Mouse (Mus musculus) MEL (cell line): ENCODE data around the gene Selplg. TPM values are rescaled to one million over a fixed set of nuclear protein-coding genes. Genes with fewer than 3 reads are reported as not detected.

Experiments
- DNase-seq: peaks from one replicate; pipeline ENCODE4 v3.0.0; 2011; ENCODE audit warnings: low read depth, low spot score
- H3K27ac ChIP-seq: 2 replicates; pipeline ENCODE4 v1.5.1; 2012; ENCODE audit warnings: low read depth, mild to moderate bottlenecking, control low read depth, low read length, moderate library complexity; ENCODE audit not compliant: control insufficient read depth
- H3K27me3 ChIP-seq, 2 experiments: fragments of 150-350 bp in 1 of 2; sonication (generic) in 1 of 2; 2 replicates each; pipeline ENCODE4 v1.6.1; 2012; ENCODE audit warnings: low read length in 2 of 2, mild to moderate bottlenecking in 2 of 2, improper control_type of control experiment in 1 of 2, moderate library complexity in 1 of 2; ENCODE audit not compliant: insufficient read depth in 2 of 2, control insufficient read depth in 1 of 2
- H3K36me3 ChIP-seq, 2 experiments: 2 replicates each; pipeline ENCODE4 v1.6.1; 2012 to 2014; ENCODE audit warnings: low read length in 2 of 2, improper control_type of control experiment in 1 of 2, inconsistent platforms in 1 of 2, mild to moderate bottlenecking in 1 of 2; ENCODE audit not compliant: insufficient read depth in 2 of 2, control insufficient read depth in 1 of 2
- H3K4me1 ChIP-seq, 2 experiments: fragments of 150-350 bp in 1 of 2; sonication (generic) in 1 of 2; 2 replicates each; pipeline ENCODE4 v1.6.1; 2012; ENCODE audit warnings: low read length in 2 of 2, improper control_type of control experiment in 1 of 2, mild to moderate bottlenecking in 1 of 2; ENCODE audit not compliant: insufficient read depth in 2 of 2, control insufficient read depth in 1 of 2
- H3K4me3 ChIP-seq, 2 experiments: fragments of 150-350 bp in 1 of 2; sonication (generic) in 1 of 2; 2 replicates each; pipeline ENCODE4 v1.5.1; 2012; ENCODE audit warnings: low read depth in 2 of 2, low read length in 2 of 2, mild to moderate bottlenecking in 2 of 2, moderate library complexity in 2 of 2, control low read depth in 1 of 2, improper control_type of control experiment in 1 of 2; ENCODE audit not compliant: control insufficient read depth in 1 of 2, insufficient read depth in 1 of 2
- H3K79me2 ChIP-seq: 2 replicates; pipeline ENCODE4 v1.6.1; 2012; ENCODE audit warnings: mild to moderate bottlenecking, low read length, moderate library complexity; ENCODE audit not compliant: control insufficient read depth, poor library complexity, insufficient read depth
- H3K9ac ChIP-seq: 2 replicates; pipeline ENCODE4 v1.6.1; 2012; ENCODE audit warnings: low read depth, mild to moderate bottlenecking, control low read depth, low read length, moderate library complexity; ENCODE audit not compliant: control insufficient read depth, poor library complexity, severe bottlenecking
- H3K9me3 ChIP-seq: fragments of 150-350 bp; sonication (generic); replicated peaks from 2 replicates; pipeline ENCODE4 v1.6.1; 2012; ENCODE audit warnings: mild to moderate bottlenecking, low read length, improper control_type of control experiment, moderate library complexity; ENCODE audit not compliant: insufficient read depth
- BHLHE40 ChIP-seq: IDR thresholded peaks from 2 replicates; pipeline ENCODE4 v1.6.1; 2012; ENCODE audit warnings: low read depth, mild to moderate bottlenecking, inconsistent platforms, low read length, improper control_type of control experiment, borderline replicate concordance
- CHD1 ChIP-seq: IDR thresholded peaks from 2 replicates; pipeline ENCODE4 v1.6.1; 2012; ENCODE audit warnings: low read depth, mild to moderate bottlenecking, inconsistent platforms, low read length, improper control_type of control experiment
- CHD2 ChIP-seq: IDR thresholded peaks from 2 replicates; pipeline ENCODE4 v1.6.1; 2011; ENCODE audit warnings: low read length, improper control_type of control experiment
- E2F4 ChIP-seq: IDR thresholded peaks from 2 replicates; pipeline ENCODE4 v1.6.1; 2011; ENCODE audit warnings: low read depth, low read length, improper control_type of control experiment, borderline replicate concordance
- ELF1 ChIP-seq: IDR thresholded peaks from 2 replicates; pipeline ENCODE4 v1.6.1; 2014; ENCODE audit warnings: low read depth, mild to moderate bottlenecking, inconsistent platforms, low read length, improper control_type of control experiment, moderate library complexity
- EP300 ChIP-seq, 2 experiments: IDR thresholded peaks; 2 replicates each; pipeline ENCODE4 v1.6.1; 2011; ENCODE audit warnings: improper control_type of control experiment in 2 of 2, low read length in 2 of 2, low read depth in 1 of 2, mild to moderate bottlenecking in 1 of 2
- ETS1 ChIP-seq: IDR thresholded peaks from 2 replicates; pipeline ENCODE4 v1.6.1; 2012; ENCODE audit warnings: low read depth, mild to moderate bottlenecking, inconsistent platforms, low read length, improper control_type of control experiment, moderate library complexity
- GABPA ChIP-seq: IDR thresholded peaks from 2 replicates; pipeline ENCODE4 v1.6.1; 2012; ENCODE audit warnings: low read depth, mild to moderate bottlenecking, inconsistent platforms, low read length, improper control_type of control experiment, moderate library complexity
- GATA1 ChIP-seq: IDR thresholded peaks from 2 replicates; pipeline ENCODE4 v1.6.1; 2011; ENCODE audit warnings: low read depth, low read length, improper control_type of control experiment
- HCFC1 ChIP-seq: IDR thresholded peaks from 2 replicates; pipeline ENCODE4 v1.6.1; 2012; ENCODE audit warnings: low read depth, mild to moderate bottlenecking, inconsistent platforms, low read length, improper control_type of control experiment, moderate library complexity
- JUND ChIP-seq: IDR thresholded peaks from 2 replicates; pipeline ENCODE4 v1.6.1; 2011; ENCODE audit warnings: low read depth, mild to moderate bottlenecking, improper control_type of control experiment, low read length
- KAT2A ChIP-seq: conservative IDR thresholded peaks from 2 replicates; pipeline ENCODE4 v1.6.1; 2012; ENCODE audit warnings: low read depth, low read length, improper control_type of control experiment, inconsistent platforms
- MAFK ChIP-seq: IDR thresholded peaks from 2 replicates; pipeline ENCODE4 v1.6.1; 2011; ENCODE audit warnings: low read depth, mild to moderate bottlenecking, low read length, improper control_type of control experiment, borderline replicate concordance
- MAX ChIP-seq: IDR thresholded peaks from 2 replicates; pipeline ENCODE4 v1.6.1; 2011; ENCODE audit warnings: low read length, improper control_type of control experiment
- MAZ ChIP-seq: IDR thresholded peaks from 2 replicates; pipeline ENCODE4 v1.6.1; 2012; ENCODE audit warnings: low read depth, mild to moderate bottlenecking, inconsistent platforms, low read length, improper control_type of control experiment
- MEF2A ChIP-seq: IDR thresholded peaks from 2 replicates; pipeline ENCODE4 v1.6.1; 2014; ENCODE audit warnings: low read depth, mild to moderate bottlenecking, inconsistent platforms, low read length, improper control_type of control experiment; ENCODE audit not compliant: poor library complexity, insufficient replicate concordance, severe bottlenecking; ENCODE audit errors: extremely low read depth
- MXI1 ChIP-seq: IDR thresholded peaks from 2 replicates; pipeline ENCODE4 v1.6.1; 2011; ENCODE audit warnings: mild to moderate bottlenecking, low read depth, low read length, improper control_type of control experiment
- MYB ChIP-seq: IDR thresholded peaks from 2 replicates; pipeline ENCODE4 v1.6.1; 2011; ENCODE audit warnings: mild to moderate bottlenecking, low read depth, low read length, improper control_type of control experiment
- MYC ChIP-seq: IDR thresholded peaks from 2 replicates; pipeline ENCODE4 v1.6.1; 2011; ENCODE audit warnings: low read depth, mild to moderate bottlenecking, low read length, improper control_type of control experiment, moderate library complexity
- NELFE ChIP-seq: IDR thresholded peaks from 2 replicates; pipeline ENCODE4 v1.6.1; 2011; ENCODE audit warnings: low read depth, low read length, improper control_type of control experiment
- NRF1 ChIP-seq: IDR thresholded peaks from 2 replicates; pipeline ENCODE4 v1.6.1; 2014; ENCODE audit warnings: low read depth, mild to moderate bottlenecking, inconsistent platforms, low read length, improper control_type of control experiment, moderate library complexity; ENCODE audit not compliant: poor library complexity, insufficient read depth, severe bottlenecking
- POLR2A ChIP-seq, 2 experiments: IDR thresholded peaks; 2 replicates each; pipeline ENCODE4 v1.6.1; 2011 to 2012; ENCODE audit warnings: low read length in 2 of 2, mild to moderate bottlenecking in 2 of 2, control low read depth in 1 of 2, improper control_type of control experiment in 1 of 2, low read depth in 1 of 2, moderate library complexity in 1 of 2; ENCODE audit not compliant: control insufficient read depth in 1 of 2, insufficient read depth in 1 of 2, poor library complexity in 1 of 2
- POLR2AphosphoS2 ChIP-seq: IDR thresholded peaks from 2 replicates; pipeline ENCODE4 v1.6.1; 2011; ENCODE audit warnings: low read length, improper control_type of control experiment
- POLR2AphosphoS5 ChIP-seq: IDR thresholded peaks from 2 replicates; pipeline ENCODE4 v1.6.1; 2012; ENCODE audit warnings: low read depth, borderline replicate concordance, mild to moderate bottlenecking, inconsistent platforms, low read length, moderate library complexity, mixed read lengths
- RAD21 ChIP-seq: IDR thresholded peaks from 2 replicates; pipeline ENCODE4 v1.6.1; 2011; ENCODE audit warnings: mild to moderate bottlenecking, low read depth, low read length, improper control_type of control experiment
- RCOR1 ChIP-seq: IDR thresholded peaks from 2 replicates; pipeline ENCODE4 v1.6.1; 2012; ENCODE audit warnings: low read depth, mild to moderate bottlenecking, inconsistent platforms, low read length, improper control_type of control experiment
- SIN3A ChIP-seq: IDR thresholded peaks from 2 replicates; pipeline ENCODE4 v1.6.1; 2012; ENCODE audit warnings: low read length, improper control_type of control experiment, inconsistent platforms
- SMC3 ChIP-seq: IDR thresholded peaks from 2 replicates; pipeline ENCODE4 v1.6.1; 2011; ENCODE audit warnings: low read depth, low read length, improper control_type of control experiment
- TAL1 ChIP-seq: IDR thresholded peaks from 2 replicates; pipeline ENCODE4 v1.6.1; 2012; ENCODE audit warnings: mild to moderate bottlenecking, inconsistent platforms, low read length, moderate library complexity, mixed read lengths
- TBP ChIP-seq: IDR thresholded peaks from 2 replicates; pipeline ENCODE4 v1.8.0; 2011; ENCODE audit warnings: low read depth, low read length, improper control_type of control experiment
- TCF12 ChIP-seq: IDR thresholded peaks from 2 replicates; pipeline ENCODE4 v1.6.1; 2014; ENCODE audit warnings: low read depth, mild to moderate bottlenecking, inconsistent platforms, low read length, improper control_type of control experiment, moderate library complexity
- UBTF ChIP-seq: IDR thresholded peaks from 2 replicates; pipeline ENCODE4 v1.6.1; 2012; ENCODE audit warnings: low read depth, mild to moderate bottlenecking, inconsistent platforms, low read length, improper control_type of control experiment, moderate library complexity, borderline replicate concordance; ENCODE audit not compliant: insufficient read depth
- USF1 ChIP-seq: IDR thresholded peaks from 2 replicates; pipeline ENCODE4 v1.6.1; 2014; ENCODE audit warnings: low read depth, mild to moderate bottlenecking, inconsistent platforms, low read length, improper control_type of control experiment, moderate library complexity
- USF2 ChIP-seq, 2 experiments: IDR thresholded peaks; 2 replicates each; pipeline ENCODE4 v1.6.1; 2011 to 2012; ENCODE audit warnings: improper control_type of control experiment in 2 of 2, low read length in 2 of 2, borderline replicate concordance in 1 of 2, inconsistent platforms in 1 of 2, low read depth in 1 of 2, mild to moderate bottlenecking in 1 of 2; ENCODE audit not compliant: insufficient read depth in 1 of 2
- ZC3H11A ChIP-seq: IDR thresholded peaks from 2 replicates; pipeline ENCODE4 v1.6.1; 2012; ENCODE audit warnings: low read depth, mild to moderate bottlenecking, inconsistent platforms, low read length, improper control_type of control experiment
- ZKSCAN1 ChIP-seq: IDR thresholded peaks from 2 replicates; pipeline ENCODE4 v1.6.1; 2012; ENCODE audit warnings: low read depth, mild to moderate bottlenecking, inconsistent platforms, low read length, improper control_type of control experiment, moderate library complexity
- ZMIZ1 ChIP-seq: IDR thresholded peaks from 2 replicates; pipeline ENCODE4 v1.6.1; 2012; ENCODE audit warnings: low read depth, mild to moderate bottlenecking, inconsistent platforms, low read length, improper control_type of control experiment, moderate library complexity
- ZNF384 ChIP-seq: IDR thresholded peaks from 2 replicates; pipeline ENCODE4 v1.6.1; 2012; ENCODE audit warnings: low read depth, mild to moderate bottlenecking, inconsistent platforms, low read length, improper control_type of control experiment
- polyA plus RNA-seq, 2 experiments: library from polyadenylated mRNA; stranded (reverse) in 1 of 2; unstranded in 1 of 2; fragments of >175 nt in 1 of 2; fragments of >200 nt in 1 of 2; gene quantifications; 2 replicates each; pipeline versions ENCODE4 v1.2.1 to v1.2.4; 2012; ENCODE audit warnings: low replicate concordance in 2 of 2, low read depth in 1 of 2; ENCODE audit not compliant: insufficient read length in 2 of 2, insufficient read depth in 1 of 2, missing spikeins in 1 of 2
- total RNA-seq: library from RNA; depleted of rRNA; stranded (reverse); fragments of 300-350 nt; gene quantifications from 2 replicates; pipeline ENCODE4 v1.2.3, GENCODE M21; 2012

The Selplg gene
- total and polyA plus RNA-seq, 3 experiments, result 24.2 to 48.2 TPM; not detected in 1

DNA sequence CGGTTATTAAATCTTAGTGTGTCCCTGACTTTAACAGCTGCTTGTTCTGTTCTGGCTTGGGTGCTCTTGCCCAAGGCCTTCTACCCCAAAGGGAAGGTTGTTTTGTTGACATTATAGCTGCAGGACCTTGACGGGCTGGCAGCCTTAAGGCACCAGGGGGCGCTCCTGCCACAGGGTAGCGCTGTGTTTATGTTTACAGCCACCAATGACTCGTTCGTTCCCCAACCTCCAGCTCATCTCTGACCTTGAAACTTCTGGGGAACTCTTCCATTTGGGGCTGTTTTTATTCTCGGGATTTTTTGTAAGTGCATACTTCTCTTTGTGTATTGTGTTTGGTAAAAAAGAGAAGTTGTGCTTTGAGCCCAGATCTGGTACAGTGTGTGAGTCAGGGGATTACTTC, 58.8 kb downstream of the Selplg start:
- H3K9ac ChIP-seq, result peak overlapping the region; percentile 79
- H3K36me3 ChIP-seq, result peaks cover 0 to 8% of the 10 kb centered on the region in 2 experiments; a peak in 2 of 4 replicates
- peaks cover 38% of the 10 kb centered on the region for H3K79me2 ChIP-seq
- TF ChIP-seq NELFE, result no peak
- no peak for TF ChIP-seq ZMIZ1
- no peak for TF ChIP-seq TBP
- peak; percentile 94 for TF ChIP-seq SMC3
- no peak for TF ChIP-seq E2F4
- no peak for TF ChIP-seq USF1
- peak; percentile 71 for TF ChIP-seq MAZ
- TF ChIP-seq USF2 (IDR thresholded peaks at IDR 0.05; ENCODE audit: borderline replicate concordance in 1 of 2, insufficient read depth in 1 of 2, low read depth in 1 of 2, low read length in 2 of 2), result no peak
- no peak for TF ChIP-seq POLR2AphosphoS2
- peak; percentile 74 for TF ChIP-seq ZC3H11A
- no peak for TF ChIP-seq UBTF
- no peak for TF ChIP-seq JUND
- TF ChIP-seq MXI1, result peak; percentile 78; the same call in 1 of the 2 replicates
- TF ChIP-seq MEF2A, result no peak
- TF ChIP-seq MAX, result peak; percentile 40; the same call in 1 of the 2 replicates
- TF ChIP-seq RCOR1, result no peak
- TF ChIP-seq BHLHE40, result no peak
- TF ChIP-seq MAFK, result no peak
- TF ChIP-seq GATA1, result no peak
- peak; percentile 65 for TF ChIP-seq HCFC1
- no peak for TF ChIP-seq ZNF384
- TF ChIP-seq POLR2AphosphoS5, result no peak
- no peak for TF ChIP-seq MYB
- TF ChIP-seq EP300 (IDR thresholded peaks at IDR 0.05; ENCODE audit: low read depth in 1 of 2, low read length in 2 of 2), result no peak
- TF ChIP-seq CHD1, result no peak
- no peak for TF ChIP-seq POLR2A (IDR thresholded peaks at IDR 0.05; ENCODE audit: control insufficient read depth in 1 of 2, insufficient read depth in 1 of 2, low read depth in 1 of 2, low read length in 2 of 2, poor library complexity in 1 of 2)
- TF ChIP-seq GABPA, result no peak
- peak; percentile 84 for TF ChIP-seq RAD21
- no peak for TF ChIP-seq MYC
- TF ChIP-seq CHD2, result no peak
- no peak for TF ChIP-seq NRF1
- no peak for TF ChIP-seq ELF1
- TF ChIP-seq SIN3A, result peak; percentile 96
- 0 out of 2 replicates have a peak, but pooled peaks have one; percentile 18 for TF ChIP-seq ETS1
- no peak for TF ChIP-seq KAT2A
- TF ChIP-seq ZKSCAN1, result no peak
- no peak for TF ChIP-seq TAL1
- TF ChIP-seq TCF12, result no peak

More for the DNA sequence above, 58.8 kb downstream of the Selplg start:
- H3K4me3 ChIP-seq, result peak overlapping the region; percentile 67 to 94
- peak; percentile 90 for DNase-seq
- H3K27me3 ChIP-seq, result no peaks in the 10 kb centered on the region
- peaks cover 0 to 12% of the 10 kb centered on the region in 2 experiments; a peak in 2 of 4 replicates for H3K4me1 ChIP-seq
- no peaks in the 10 kb centered on the region for H3K9me3 ChIP-seq
- peak overlapping the region; percentile 1; the same call in 1 of the 2 replicates for H3K27ac ChIP-seq
